Mouse (Mus musculus) liver, adult 2 months (tissue): ENCODE data around the gene Gpr153.

Experiments used
- CTCF ChIP-seq: fragments of 200-500 bp; IDR thresholded peaks from 2 replicates; pipeline ENCODE4 v1.5.1; 2011; ENCODE audit warnings: low read depth, low read length, control low read depth
- POLR2A ChIP-seq: fragments of 200-500 bp; IDR thresholded peaks from 2 replicates; pipeline ENCODE4 v1.6.1; 2011; ENCODE audit warnings: low read length, control low read depth; ENCODE audit not compliant: insufficient read depth; ENCODE audit errors: extremely low read depth

- TF ChIP-seq CTCF (no peak), POLR2A (no peak)
Measured at GRCm38 (mm10) chr4:152313211-152313632, 39.2 kb downstream of the Gpr153 start.
